Mouse (Mus musculus) midbrain, embryonic 14.5 days (tissue): ENCODE results near the gene 1700020D05Rik. TPM values are rescaled to one million over a fixed set of nuclear protein-coding genes. Genes with fewer than 3 reads are reported as not detected.
A peak's percentile ranks its signal among the peaks of the same experiment; 100 is the strongest.

Experiments
- ATAC-seq: fragments of 200-750 bp; cut with Nextera tagmentation; 2 replicates; pipeline ENCODE4 v1.8.0; 2017; ENCODE audit warnings: moderate number of reproducible peaks, moderate library complexity; ENCODE audit not compliant: low FRiP score, low TSS enrichment
- DNase-seq: peaks from one replicate; pipeline ENCODE4 v3.0.0-alpha.2; 2015
- H3K27ac ChIP-seq: fragments of 300-500 bp; sonication (generic); replicated peaks from 2 replicates; pipeline ENCODE4 v1.5.1; 2014; ENCODE audit warnings: mild to moderate bottlenecking, low read depth, low read length, moderate library complexity
- H3K27me3 ChIP-seq: fragments of 300-500 bp; sonication (generic); 2 replicates; pipeline ENCODE4 v1.6.1; 2014; ENCODE audit warnings: low read length, control low read depth, mixed read lengths; ENCODE audit not compliant: control insufficient read depth, insufficient read depth
- H3K36me3 ChIP-seq: fragments of 300-500 bp; sonication (generic); 2 replicates; pipeline ENCODE4 v1.6.1; 2014; ENCODE audit warnings: low read length, control low read depth; ENCODE audit not compliant: control insufficient read depth, insufficient read depth
- H3K4me1 ChIP-seq: fragments of 300-500 bp; sonication (generic); 2 replicates; pipeline ENCODE4 v1.6.1; 2014; ENCODE audit warnings: mild to moderate bottlenecking, antibody characterized with exemption, low read length, control low read depth; ENCODE audit not compliant: control insufficient read depth, insufficient read depth
- H3K4me2 ChIP-seq: fragments of 300-500 bp; sonication (generic); 2 replicates; pipeline ENCODE4 v1.6.1; 2014; ENCODE audit warnings: mild to moderate bottlenecking, low read length, moderate library complexity
- H3K4me3 ChIP-seq: fragments of 300-500 bp; sonication (generic); replicated peaks from 2 replicates; pipeline ENCODE4 v1.5.1; 2014; ENCODE audit warnings: low read depth, low read length
- H3K9ac ChIP-seq: fragments of 300-500 bp; sonication (generic); replicated peaks from 2 replicates; pipeline ENCODE4 v1.6.1; 2014; ENCODE audit warnings: mild to moderate bottlenecking, low read length, moderate library complexity
- H3K9me3 ChIP-seq: fragments of 300-500 bp; sonication (generic); 2 replicates; pipeline ENCODE4 v1.6.1; 2016; ENCODE audit warnings: low read length, control low read depth, mixed read lengths; ENCODE audit not compliant: control insufficient read depth
- WGBS: fragments of 180-500 bp; shearing (Covaris S2); extraction: QIAGEN DNeasy Blood & Tissue Kit; methylation state at CpG from one replicate; pipeline ENCODE4 v1.1.7; 2014; 5-methylcytosine and 5-hydroxymethylcytosine counted together
- polyA plus RNA-seq: library from polyadenylated mRNA; unstranded; fragments of >200 nt; fragmentation: Nextera tagmentation; extraction: Ambion mirVana; gene quantifications from 2 replicates; pipeline ENCODE4 v1.2.1, GENCODE M21; 2014

Gene 1700020D05Rik
- polyA plus RNA-seq, 1 experiment from 2014 or later, result 0.36 TPM

DNA sequence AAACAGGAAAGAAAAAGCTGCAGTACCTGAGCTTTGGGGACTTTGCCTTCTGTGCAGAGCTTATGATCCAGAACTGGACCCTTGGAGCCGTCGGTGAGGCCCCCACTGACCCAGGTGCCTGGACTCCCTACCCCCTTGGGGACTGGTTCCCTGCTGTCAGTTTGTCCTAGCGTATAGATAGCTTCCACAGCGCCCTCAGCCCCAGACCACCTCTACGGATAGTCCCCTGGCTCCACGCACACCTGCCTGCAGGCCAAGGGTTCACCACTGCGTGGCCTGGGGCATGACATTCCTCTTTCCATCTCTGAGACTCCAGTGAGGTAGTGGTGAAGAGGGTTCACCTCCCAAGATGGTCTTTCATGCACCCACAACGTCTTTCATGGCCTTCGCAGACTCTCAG is 40.4 kb downstream of the 1700020D05Rik start:
- Histone ChIP-seq H3K27ac (no peak overlapping the region), H3K36me3 (peaks cover 51% of the 10 kb centered on the region), H3K4me3 (no peak overlapping the region), H3K9me3 (no peaks in the 10 kb centered on the region), H3K27me3 (no peaks in the 10 kb centered on the region), H3K4me1 (peaks cover 19% of the 10 kb centered on the region), H3K9ac (no peak overlapping the region), H3K4me2 (no peak overlapping the region)
- WGBS, result 93% methylated on average over 9 of the region's 9 CpGs
- DNase-seq (no peak), ATAC-seq (no peak)

DNA sequence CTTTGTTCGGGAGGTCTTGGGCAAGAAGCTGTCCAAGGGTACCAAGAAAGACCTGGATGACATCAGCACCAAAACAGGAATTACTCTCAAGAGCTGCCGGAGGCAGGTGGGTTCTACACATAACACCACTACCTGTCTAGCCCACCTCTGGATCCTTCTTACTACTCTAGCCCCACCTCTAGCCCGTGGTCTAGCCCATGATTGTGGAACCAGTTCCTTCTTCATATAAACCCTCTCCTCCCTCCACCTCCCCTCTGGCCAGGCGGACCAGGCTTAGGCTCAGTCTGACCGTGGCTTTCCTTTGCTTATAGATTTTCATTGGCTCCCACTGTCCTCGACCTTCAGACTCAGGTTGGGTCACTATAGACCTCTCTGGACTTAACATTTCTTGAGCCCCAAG is 42.2 kb downstream of the 1700020D05Rik start:
- no peak overlapping the region for H3K27ac ChIP-seq
- H3K36me3 ChIP-seq, result peaks cover 34% of the 10 kb centered on the region
- H3K4me1 ChIP-seq, result peaks cover 27% of the 10 kb centered on the region
- no peaks in the 10 kb centered on the region for H3K27me3 ChIP-seq
- WGBS, result 85% methylated on average over 6 of the region's 6 CpGs
- peak overlapping the region; percentile 93 for H3K4me2 ChIP-seq
- no peak for ATAC-seq
- H3K9me3 ChIP-seq, result no peaks in the 10 kb centered on the region
- peak overlapping the region; percentile 73; the same call in 1 of the 2 replicates for H3K9ac ChIP-seq
- H3K4me3 ChIP-seq, result peak overlapping the region; percentile 86
- DNase-seq, result no peak

DNA sequence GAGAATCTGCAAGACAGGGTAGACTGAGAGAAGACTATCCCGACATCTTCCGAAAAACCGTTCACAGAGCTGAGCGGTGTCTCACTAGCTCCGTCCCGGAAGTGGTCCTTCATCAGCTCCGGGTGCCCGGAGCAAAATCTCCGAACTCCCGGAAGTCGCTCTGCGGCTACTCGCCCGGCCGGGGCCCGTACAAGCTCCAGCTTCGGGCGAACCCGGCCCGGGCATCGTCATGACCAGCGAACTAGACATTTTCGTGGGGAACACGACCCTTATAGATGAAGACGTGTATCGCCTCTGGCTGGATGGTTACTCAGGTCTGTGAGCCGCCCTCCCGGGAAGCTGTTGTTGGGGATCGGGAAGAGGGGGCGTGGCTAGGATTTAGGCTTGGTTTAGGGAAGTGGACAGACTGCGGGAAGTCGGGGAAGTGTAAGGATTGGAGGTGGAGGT is 43.1 kb downstream of the 1700020D05Rik start, which contains the start of gene Fibp:
Fibp (plus strand) TSS at position 151 of the 447 bp plus-strand sequence.
- DNase-seq, result peak; percentile 96
- WGBS, result under 1% methylated on average over 32 of the region's 32 CpGs
- peak within 1 kb of the TSS; percentile 73 for H3K9ac ChIP-seq

DNA sequence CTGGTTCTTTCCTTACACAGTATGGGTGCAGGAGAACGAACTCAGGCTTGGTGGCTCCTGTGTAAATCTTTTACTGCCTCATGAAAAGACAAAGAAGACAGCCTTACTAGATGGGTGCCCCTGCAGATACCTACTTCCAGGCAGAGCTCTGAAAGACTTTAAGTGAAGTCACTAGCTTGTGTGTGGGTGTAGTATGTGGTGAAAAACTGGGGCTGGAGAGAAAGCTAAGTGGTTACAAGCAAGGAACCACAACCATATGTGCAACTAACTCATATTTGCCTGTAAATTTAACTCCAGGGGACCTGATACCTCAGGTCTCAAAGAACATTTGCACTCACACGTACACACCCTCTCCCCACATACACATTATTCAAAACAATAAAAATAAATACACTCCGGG is 43.7 kb downstream of the 1700020D05Rik start:
- H3K4me1 ChIP-seq, result peaks cover 42% of the 10 kb centered on the region
- ATAC-seq, result no peak

More for the DNA sequence above, 43.1 kb downstream of the 1700020D05Rik start, which contains the start of gene Fibp:
- peak within 1 kb of the TSS; percentile 83 for H3K27ac ChIP-seq
- ATAC-seq, result peak; percentile 51
- H3K4me1 ChIP-seq, result peaks cover 36% of the 10 kb centered on the region
- peaks cover 25% of the 10 kb centered on the region for H3K36me3 ChIP-seq
- H3K4me3 ChIP-seq, result peak within 1 kb of the TSS; percentile 86
- no peaks in the 10 kb centered on the region for H3K27me3 ChIP-seq
- no peaks in the 10 kb centered on the region for H3K9me3 ChIP-seq
- H3K4me2 ChIP-seq, result peak within 1 kb of the TSS; percentile 93

DNA sequence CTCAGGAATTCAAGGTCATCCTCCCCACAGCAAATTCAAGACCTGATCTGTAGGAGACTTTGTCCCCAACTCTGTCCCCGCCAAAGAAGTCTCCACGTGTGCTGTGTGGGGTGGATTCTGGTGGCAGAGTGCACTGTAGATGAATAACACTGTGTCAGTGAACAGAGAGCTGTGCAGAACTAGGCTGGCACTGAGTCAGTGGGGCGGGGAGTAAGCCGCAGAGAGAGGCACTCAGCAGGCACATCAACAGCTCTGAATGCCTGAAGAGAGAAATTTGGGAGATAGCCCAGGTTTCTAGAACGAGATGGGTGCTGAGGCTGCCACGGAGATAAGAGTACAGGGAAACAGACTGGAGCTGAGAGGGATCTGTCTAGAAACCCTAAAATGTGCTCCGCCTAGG is 44.6 kb downstream of the 1700020D05Rik start:
- no peak overlapping the region for H3K9ac ChIP-seq
- no peak overlapping the region for H3K4me2 ChIP-seq
- H3K27ac ChIP-seq, result no peak overlapping the region
- no peaks in the 10 kb centered on the region for H3K9me3 ChIP-seq
- 72% methylated on average over 7 of the region's 7 CpGs for WGBS
- no peak overlapping the region for H3K4me3 ChIP-seq
- no peaks in the 10 kb centered on the region for H3K27me3 ChIP-seq
- ATAC-seq (no peak), DNase-seq (no peak)
- peaks cover 41% of the 10 kb centered on the region for H3K4me1 ChIP-seq
- peaks cover 18% of the 10 kb centered on the region for H3K36me3 ChIP-seq

More for the DNA sequence above, 43.7 kb downstream of the 1700020D05Rik start:
- Histone ChIP-seq H3K36me3 (peaks cover 22% of the 10 kb centered on the region), H3K9me3 (no peaks in the 10 kb centered on the region), H3K9ac (peak overlapping the region; percentile 73), H3K27ac (peak overlapping the region; percentile 83), H3K27me3 (no peaks in the 10 kb centered on the region), H3K4me2 (peak overlapping the region; percentile 93), H3K4me3 (peak overlapping the region; percentile 86)
- WGBS, result 25% methylated on average over 3 of the region's 3 CpGs
- no peak for DNase-seq

DNA sequence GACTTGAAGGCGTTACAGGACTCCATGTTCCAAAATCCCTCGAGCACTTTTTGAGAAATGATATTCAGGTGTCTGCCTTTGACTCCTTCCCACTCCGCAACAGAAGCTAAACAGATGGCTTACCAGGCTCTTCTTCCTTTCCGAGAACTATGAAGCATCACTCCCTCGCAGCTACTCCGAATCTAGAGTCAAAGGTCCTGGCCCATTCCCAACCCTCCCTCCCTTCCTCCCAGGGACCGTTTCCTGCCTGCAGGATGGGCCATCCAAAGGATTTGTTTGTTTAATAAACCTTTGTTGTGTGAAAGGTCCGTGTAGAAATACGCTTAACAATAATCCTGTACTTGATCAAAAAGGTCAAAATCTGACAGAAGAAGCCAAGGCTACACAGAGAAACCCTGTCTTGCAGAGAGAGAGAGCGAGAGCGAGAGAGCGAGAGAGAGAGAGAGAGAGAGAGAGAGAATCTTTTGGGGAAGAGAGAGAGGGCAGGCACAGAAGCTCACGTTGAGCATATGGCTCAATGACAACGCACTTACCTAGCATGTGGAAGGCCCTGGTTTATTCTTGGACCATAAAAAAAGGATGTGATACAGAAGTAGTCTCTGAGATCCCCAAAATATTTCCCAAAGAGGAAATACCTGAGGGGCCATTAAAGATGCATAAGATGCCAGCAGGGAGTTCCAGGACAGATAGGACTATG is 45.7 kb downstream of the 1700020D05Rik start, which contains the start of gene Ccdc85b:
Ccdc85b (minus strand) TSS at position 149 of the 697 bp plus-strand sequence.
- peak within 1 kb of the TSS; percentile 85 for H3K4me3 ChIP-seq
- no peak for DNase-seq
- no peaks in the 10 kb centered on the region for H3K27me3 ChIP-seq
- peaks cover 39% of the 10 kb centered on the region for H3K4me1 ChIP-seq
- H3K9ac ChIP-seq, result peak within 1 kb of the TSS; percentile 91
- peaks cover 10% of the 10 kb centered on the region for H3K36me3 ChIP-seq
- no peak for ATAC-seq
- H3K9me3 ChIP-seq, result no peaks in the 10 kb centered on the region
- H3K27ac ChIP-seq, result peak within 1 kb of the TSS; percentile 96
- peak within 1 kb of the TSS; percentile 98 for H3K4me2 ChIP-seq
- 17% methylated on average over 14 of the region's 14 CpGs for WGBS

DNA sequence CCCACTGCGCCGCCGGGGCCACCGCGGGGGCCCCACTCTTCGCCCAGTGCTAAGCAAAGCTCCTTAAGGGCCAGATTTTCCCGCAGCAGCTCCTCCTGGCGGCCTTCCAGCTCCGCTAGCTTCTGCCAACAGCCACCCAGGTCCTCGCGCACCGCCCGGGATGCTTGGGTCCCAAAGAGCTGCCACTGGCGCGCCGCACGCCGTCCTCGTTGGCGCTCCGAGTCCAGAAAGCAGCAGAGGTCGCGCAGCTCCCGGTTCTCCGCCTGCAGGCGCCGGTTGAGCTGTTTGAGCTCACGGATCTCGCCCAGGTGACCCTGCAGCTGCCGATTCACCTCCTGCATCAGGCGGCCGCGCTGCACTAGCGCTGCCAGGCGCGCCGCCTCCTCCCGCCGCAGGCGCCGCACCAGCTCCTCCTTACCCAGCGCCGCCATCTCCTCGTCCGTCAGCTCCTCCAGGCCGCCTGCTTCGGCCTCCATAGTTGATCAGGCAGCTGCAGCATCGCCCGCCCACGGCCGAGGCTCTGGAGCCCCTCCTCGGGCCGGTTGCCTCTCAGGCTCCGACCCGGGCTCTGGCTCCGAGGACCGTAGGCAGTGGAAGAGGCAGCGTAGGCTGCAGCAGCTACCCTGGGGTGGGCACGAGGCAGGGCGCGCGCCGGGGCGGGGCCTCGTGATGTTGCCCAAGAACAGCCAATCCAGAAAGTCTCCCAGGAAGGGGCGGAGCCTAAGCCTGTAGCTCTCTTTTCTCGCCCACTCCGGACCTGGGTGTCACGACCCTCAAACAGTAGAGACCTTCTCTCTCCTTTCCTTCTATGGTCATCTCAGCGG is 46.5 kb downstream of the 1700020D05Rik start:
- Histone ChIP-seq H3K4me1 (peaks cover 39% of the 10 kb centered on the region), H3K27ac (peak overlapping the region; percentile 96), H3K36me3 (0 out of 2 replicates have a peak, but pooled peaks cover 3% of the 10 kb centered on the region), H3K9me3 (no peaks in the 10 kb centered on the region), H3K4me2 (peak overlapping the region; percentile 98), H3K4me3 (peak overlapping the region; percentile 85), H3K27me3 (no peaks in the 10 kb centered on the region), H3K9ac (peak overlapping the region; percentile 91)
- ATAC-seq, result peak; percentile 93
- DNase-seq, result peak; percentile 97
- WGBS, result under 1% methylated on average over 70 of the region's 70 CpGs

DNA sequence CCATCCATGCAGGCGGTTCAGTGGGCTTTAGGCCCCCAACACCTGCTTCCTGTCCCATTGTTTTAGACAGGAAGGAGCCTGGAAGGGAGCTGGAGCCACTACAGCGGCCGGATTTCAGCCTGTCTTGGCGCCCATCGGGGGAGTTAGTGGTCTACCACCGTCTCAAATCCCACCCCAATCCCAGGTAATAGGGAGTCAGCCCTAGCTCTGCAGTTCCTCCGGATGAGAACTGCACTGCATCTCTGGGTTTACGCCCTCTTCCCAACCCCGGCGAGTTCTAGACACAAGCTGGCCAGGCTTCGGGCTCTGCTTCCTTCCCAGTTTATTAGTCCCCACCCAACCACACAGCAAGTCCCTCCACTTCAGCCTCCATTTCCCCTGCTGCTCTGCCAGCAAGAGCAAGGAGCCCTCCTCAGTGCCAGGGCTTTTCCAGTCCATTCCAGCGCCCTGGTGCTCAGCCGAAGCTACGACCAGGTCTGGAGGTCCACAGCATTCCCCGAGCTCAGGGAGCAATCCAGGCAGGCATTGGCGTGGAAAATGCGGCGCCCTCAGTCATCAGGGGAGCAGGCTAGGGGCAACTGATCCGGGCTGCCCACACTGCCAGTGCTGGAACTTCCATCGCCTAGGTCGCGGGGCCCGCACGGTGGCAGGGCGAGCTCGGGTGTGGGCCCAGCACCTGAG is 47.2 kb downstream of the 1700020D05Rik start:
- Histone ChIP-seq H3K9me3 (no peaks in the 10 kb centered on the region), H3K27me3 (no peaks in the 10 kb centered on the region), H3K9ac (peak overlapping the region; percentile 91), H3K36me3 (0 out of 2 replicates have a peak, but pooled peaks cover 3% of the 10 kb centered on the region), H3K27ac (peak overlapping the region; percentile 96), H3K4me1 (peaks cover 38% of the 10 kb centered on the region), H3K4me3 (peak overlapping the region; percentile 85), H3K4me2 (peak overlapping the region; percentile 98)
- DNase-seq, result no peak
- WGBS, result 4% methylated on average over 26 of the region's 26 CpGs
- no peak for ATAC-seq
